Mouse (Mus musculus) lung, postnatal 36 days (tissue): ENCODE data around the gene Zswim1.
A peak's percentile ranks its signal among the peaks of the same experiment; 100 is the strongest.

Source experiments
- DNase-seq: peaks from one replicate; pipeline ENCODE4 v3.0.0; 2022; ENCODE audit warnings: mixed read lengths

Gene Zswim1

GRCm38 (mm10) chr2:164793772-164794171 is 28.7 kb upstream of the Zswim1 start:
- peak; percentile 38 for DNase-seq

- DNase-seq: peak; percentile 95
Observed at GRCm38 (mm10) chr2:164794293-164794692, 28.2 kb upstream of the Zswim1 start.

- no peak for DNase-seq
Observed at GRCm38 (mm10) chr2:164795868-164796267, 26.6 kb upstream of the Zswim1 start.

- DNase-seq: peak; percentile 44
Observed at GRCm38 (mm10) chr2:164798554-164798953, 23.9 kb upstream of the Zswim1 start.

GRCm38 (mm10) chr2:164800252-164801004 is 22.1 kb upstream of the Zswim1 start:
- DNase-seq: no peak

GRCm38 (mm10) chr2:164803201-164803920 is 19.1 kb upstream of the Zswim1 start:
- DNase-seq: no peak

GRCm38 (mm10) chr2:164803921-164804313 is 18.6 kb upstream of the Zswim1 start:
- no peak for DNase-seq

- DNase-seq: peak; percentile 100
Observed at GRCm38 (mm10) chr2:164804533-164805331, 17.8 kb upstream of the Zswim1 start, which contains the start of the genes Acot8 and Zswim3. Gene Acot8, minus strand, starts transcription at chr2:164804882. Gene Zswim3, plus strand, starts transcription at chr2:164805098.

GRCm38 (mm10) chr2:164805332-164805718 is 17.2 kb upstream of the Zswim1 start:
- no peak for DNase-seq

- DNase-seq: no peak
Observed at GRCm38 (mm10) chr2:164806614-164807013, 15.9 kb upstream of the Zswim1 start.

GRCm38 (mm10) chr2:164813557-164813956 is 8.9 kb upstream of the Zswim1 start:
- DNase-seq: no peak

GRCm38 (mm10) chr2:164815348-164815747 is 7.1 kb upstream of the Zswim1 start:
- no peak for DNase-seq

GRCm38 (mm10) chr2:164815821-164816220 is 6.7 kb upstream of the Zswim1 start:
- no peak for DNase-seq

- DNase-seq: no peak
Observed at GRCm38 (mm10) chr2:164817206-164817605, 5.3 kb upstream of the Zswim1 start.

GRCm38 (mm10) chr2:164817703-164818102 is 4.8 kb upstream of the Zswim1 start:
- peak; percentile 37 for DNase-seq

- no peak for DNase-seq
Observed at GRCm38 (mm10) chr2:164821060-164821459, 1.4 kb upstream of the Zswim1 start.

GRCm38 (mm10) chr2:164823181-164823585 is 697 bp downstream of the Zswim1 start:
- peak; percentile 38 for DNase-seq

GRCm38 (mm10) chr2:164823969-164824368 is 1.5 kb downstream of the Zswim1 start:
- no peak for DNase-seq

GRCm38 (mm10) chr2:164825521-164825920 is 3.0 kb downstream of the Zswim1 start:
- DNase-seq: no peak

- no peak for DNase-seq
Observed at GRCm38 (mm10) chr2:164827146-164827850, 4.8 kb downstream of the Zswim1 start.

GRCm38 (mm10) chr2:164828437-164828836 is 6.0 kb downstream of the Zswim1 start, which contains the start of gene Spata25:
Gene Spata25, minus strand, starts transcription at chr2:164828537.
- DNase-seq: no peak

- no peak for DNase-seq
Observed at GRCm38 (mm10) chr2:164829090-164829489, 6.6 kb downstream of the Zswim1 start.
